Mouse (Mus musculus) inflammation-experienced regulatory T-cells, adult 6 months (primary cell): ENCODE measurements around the gene 5730522E02Rik. TPM values are rescaled to one million over a fixed set of nuclear protein-coding genes. Genes with fewer than 3 reads are reported as not detected.

Experiments used
- ATAC-seq: one replicate; pipeline ENCODE4 v1.8.0; 2017
- polyA plus RNA-seq, 3 experiments: library from polyadenylated mRNA; unstranded; fragments of 100-300 nt; shearing (Covaris generic); gene quantifications; one replicate each; pipeline ENCODE4 v1.2.1; 2017

5730522E02Rik gene
- polyA plus RNA-seq, 3 experiments from 2014 or later: not detected

DNA sequence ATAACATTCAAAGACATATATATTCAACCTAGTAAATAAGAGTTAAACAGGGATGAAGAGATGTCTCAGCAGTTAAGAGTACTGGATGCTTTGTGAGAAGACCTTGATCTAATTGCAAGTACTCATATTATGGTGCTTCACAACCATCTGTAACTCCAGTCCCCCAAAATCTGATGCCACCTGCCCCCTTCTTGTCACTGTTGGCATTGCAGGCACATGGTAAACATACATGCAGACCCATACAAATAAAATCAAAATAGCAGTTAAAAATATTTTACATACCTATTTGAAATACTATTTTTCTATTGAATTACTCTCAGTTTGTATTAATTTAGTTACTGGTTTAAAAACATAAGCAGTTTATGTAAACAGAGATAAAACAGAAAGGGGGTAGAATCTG is 84.6 kb downstream of the 5730522E02Rik start:
- no peak for ATAC-seq

DNA sequence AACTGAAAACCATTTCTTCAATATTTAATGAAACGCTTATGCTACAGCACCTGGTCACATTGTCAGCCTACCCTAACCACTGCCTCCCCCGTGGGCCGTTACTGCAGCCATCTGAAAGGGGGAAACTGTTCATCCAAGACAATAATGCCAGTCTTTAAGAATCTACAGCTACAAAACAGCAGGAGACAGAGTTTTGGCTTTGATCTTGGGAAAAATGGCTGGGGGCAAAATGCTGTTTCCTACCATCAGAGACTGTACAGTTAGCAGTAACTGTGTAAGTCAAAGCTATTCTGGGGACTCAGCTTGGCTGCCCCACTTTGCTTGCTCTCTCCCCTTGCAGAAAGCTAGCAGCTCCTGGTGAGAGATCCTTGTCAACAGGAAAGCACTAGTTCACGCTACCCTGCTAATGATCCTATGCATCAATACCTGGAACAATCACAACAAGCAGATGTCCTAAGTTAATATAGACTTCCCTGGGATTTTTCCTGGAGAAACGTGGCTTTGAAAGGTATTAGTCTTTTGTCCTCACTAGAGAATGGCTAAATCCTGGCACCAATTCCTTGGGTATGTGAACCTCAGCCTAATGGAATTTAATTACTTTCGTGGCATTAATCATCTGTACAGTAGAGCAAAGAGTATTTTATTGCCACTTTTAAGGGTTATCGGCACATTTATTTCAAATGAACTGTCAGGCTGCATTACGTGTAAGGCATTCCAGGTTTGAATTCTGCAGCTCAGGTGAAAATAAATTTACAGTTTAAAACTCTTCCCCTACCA is 89.6 kb downstream of the 5730522E02Rik start:
- no peak for ATAC-seq

DNA sequence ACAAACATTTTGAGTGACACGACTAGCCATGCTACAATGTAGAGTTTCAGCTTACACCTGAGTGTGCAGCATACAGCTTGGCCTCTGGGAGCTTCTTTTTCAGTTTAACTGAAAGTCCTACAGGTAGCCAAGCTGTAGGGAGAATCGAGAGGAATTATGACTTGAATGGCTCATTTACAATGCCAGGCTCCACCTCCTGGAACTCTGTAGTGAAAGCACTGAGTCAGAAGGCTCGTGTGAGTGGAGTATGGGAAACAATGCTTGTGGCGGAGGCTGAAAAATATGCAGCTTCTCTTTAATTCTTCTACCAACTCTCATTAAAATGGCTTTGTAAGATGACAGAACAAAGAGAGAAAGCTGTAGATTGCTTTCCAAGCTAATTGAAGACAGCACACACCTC is 92.9 kb downstream of the 5730522E02Rik start:
- no peak for ATAC-seq

DNA sequence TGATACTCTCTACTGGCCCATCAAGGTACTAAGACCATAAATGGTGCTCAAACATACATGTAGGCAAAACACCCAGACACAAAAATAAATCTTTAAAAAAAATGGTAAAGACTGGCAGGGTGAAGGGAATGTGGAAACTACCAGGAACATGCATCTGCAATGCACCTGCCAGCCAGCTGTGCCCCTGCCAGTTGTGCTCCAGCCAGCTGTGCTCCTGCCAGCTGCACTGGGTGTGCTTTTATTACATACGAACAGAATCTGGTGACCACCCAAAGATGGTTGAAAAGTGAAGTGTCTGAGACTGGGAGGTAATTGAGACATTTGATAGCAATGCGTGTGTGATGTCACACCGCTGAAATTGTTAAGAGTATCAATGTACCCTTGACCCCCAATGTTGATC is 98.4 kb downstream of the 5730522E02Rik start:
- ATAC-seq: no peak

DNA sequence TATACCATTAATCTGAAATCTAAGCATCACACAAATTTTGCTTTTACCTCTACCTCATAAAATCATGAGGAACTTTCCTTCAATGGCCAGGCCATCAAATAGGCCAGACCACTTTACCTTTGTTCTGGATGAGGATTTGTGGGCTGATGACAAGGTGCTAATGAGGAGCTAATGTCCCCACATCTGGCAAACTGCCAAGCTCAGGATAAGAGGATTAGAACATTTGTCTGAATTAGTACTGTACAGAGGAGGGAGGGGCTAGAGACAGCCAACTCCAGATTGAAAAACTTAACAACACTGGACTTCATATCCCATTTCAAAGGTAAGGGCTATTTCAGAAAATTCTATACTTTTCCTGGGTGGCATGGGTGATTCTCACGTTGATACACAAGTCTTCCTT is 101.9 kb downstream of the 5730522E02Rik start:
- ATAC-seq: no peak

DNA sequence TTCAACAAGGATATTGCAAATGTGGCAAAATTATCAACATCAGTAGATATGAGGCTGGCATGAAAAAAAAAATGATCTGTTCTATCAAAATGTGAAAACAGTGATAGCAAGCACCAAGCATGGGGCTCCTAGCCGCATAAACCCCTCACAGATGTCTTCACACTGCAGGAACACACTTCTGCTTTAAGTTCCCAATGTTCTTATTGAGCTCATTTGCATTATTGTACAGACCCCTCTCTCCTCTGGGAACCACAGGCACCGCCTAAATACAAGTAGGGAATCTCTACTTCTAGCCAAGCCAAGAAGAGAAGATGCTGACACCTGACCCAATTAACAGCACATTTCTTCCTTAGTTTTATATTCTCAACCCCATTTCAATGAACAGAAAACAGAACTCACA is 105.9 kb downstream of the 5730522E02Rik start:
- ATAC-seq: no peak

DNA sequence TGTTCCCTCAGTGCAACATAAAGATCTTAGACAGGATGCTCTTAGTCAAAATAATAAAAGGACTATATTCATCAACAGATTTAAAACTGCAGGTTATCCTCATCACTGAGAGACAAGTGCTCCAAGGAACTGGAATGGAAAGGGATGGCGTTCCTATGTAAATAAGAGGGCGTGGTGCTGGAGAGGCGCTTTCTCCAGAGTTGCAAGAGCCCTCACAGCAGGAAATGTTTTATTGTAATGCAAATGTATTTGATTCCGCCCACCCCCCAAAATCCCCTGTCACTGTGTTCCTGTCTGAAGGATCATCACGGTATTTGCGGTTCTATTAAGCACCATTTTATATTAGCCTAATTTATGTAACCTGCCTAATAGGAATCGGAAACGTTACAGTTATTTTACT is 106.9 kb downstream of the 5730522E02Rik start:
- ATAC-seq: no peak

DNA sequence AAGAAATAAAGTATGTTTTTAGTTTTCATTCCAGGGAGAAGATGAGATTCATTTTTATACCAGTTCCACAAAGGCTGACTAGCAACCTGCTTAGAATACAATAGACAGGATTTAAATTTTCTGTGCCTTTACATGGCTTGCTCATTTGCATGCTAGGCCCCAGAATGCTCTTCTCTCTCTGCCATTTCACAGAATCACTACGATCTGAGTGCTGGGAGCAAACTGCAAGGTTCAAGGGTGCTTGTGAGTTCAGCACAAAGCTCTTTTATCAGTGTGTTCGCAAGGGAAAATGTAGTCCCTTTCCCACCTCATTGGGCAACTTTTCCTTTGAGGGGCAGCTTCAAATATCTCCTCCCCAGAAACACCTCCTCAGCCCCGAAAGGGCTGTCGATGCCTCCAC is 107.7 kb downstream of the 5730522E02Rik start:
- no peak for ATAC-seq

DNA sequence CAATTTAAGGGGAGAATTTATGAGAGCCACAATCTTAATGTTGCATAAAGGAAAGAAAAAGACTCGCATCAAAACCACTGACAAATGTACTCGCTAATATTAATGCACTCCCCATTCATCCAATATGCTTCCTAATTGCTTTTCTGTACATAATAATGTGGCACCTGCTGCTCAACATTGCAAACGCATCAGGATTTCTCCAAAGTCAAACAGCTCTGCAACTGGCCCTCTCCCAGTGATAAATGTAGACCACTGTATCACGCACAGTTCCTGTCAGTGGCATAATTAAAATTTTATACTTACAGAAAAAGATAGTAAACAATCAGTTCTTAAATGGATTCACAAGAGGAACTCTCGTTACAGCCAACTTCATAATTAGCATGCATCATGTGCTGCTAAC is 110.5 kb downstream of the 5730522E02Rik start:
- ATAC-seq: no peak

DNA sequence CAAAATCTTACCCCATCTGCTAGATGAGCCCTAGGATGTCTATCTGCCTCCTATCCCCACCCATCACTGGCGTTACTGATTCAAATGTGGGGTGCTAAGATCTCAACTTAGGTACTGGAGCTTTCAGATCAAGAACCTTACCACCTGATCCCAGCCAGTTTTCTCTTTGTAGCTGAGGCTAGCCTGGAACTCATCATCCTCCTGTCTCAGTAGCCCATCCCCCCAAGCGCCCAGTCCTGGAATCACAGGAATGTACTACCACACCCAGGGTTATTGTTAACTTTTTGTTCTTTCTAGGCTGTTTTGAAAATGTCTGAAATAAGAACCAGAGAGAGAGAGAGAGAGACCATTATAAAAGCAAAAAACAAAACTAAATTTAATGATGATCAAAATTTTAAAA is 111.6 kb downstream of the 5730522E02Rik start:
- no peak for ATAC-seq

DNA sequence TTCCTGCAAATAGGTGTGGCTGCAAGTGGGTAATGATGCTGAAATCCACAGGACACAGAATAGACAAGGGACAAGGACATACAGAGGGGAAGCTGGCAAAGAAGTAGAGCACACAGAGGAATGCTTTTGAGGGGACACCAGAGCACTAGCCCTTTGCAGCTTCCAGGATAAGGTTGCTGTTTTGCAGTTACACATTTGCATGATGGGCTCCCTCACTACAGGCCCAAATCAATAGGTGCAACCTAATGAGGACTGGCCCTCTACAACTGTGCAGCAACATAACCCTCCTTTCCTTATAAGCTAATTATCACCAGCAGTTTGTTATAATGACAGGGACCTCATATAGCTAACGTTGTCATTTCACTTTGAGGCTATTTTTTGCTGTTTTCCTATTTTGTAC is 114.5 kb downstream of the 5730522E02Rik start:
- no peak for ATAC-seq

DNA sequence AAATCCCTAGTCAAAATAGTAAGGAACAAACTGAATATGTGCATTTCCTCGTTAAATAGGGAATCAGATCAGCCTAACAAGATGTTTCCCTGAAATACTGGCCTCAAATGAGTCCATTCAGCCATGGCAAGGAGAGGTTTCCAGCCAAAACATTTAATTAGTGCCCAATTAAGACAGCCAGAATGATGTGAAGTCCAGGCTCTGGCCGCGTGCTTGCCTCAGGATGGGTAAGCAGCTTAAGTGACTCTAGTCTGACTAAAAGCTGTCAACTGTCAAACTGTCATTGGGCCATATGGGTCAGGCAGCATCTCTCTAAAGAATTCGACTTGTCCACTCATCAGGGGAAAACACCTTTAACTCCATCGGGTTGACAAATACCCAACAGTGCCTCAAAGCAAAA is 121.6 kb downstream of the 5730522E02Rik start:
- no peak for ATAC-seq

DNA sequence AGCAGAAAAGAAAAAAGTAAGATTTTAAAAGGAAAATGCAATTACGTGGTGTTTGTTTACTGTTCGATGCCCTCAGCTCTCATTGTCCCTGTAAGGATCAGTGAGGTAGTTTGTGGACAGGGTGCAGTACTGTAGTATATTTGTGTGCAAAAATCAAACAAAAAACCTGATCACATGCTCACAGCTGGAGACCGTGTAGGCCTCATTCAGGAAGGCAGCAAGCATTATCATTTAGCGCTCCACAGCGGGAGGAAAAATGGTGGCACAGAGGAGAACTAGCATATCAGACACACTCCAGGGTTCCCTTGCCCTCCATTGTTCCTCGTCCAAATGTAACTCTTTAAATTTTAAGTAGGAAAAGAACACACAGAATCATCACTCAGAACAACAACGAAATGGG is 123.9 kb downstream of the 5730522E02Rik start:
- ATAC-seq: no peak

DNA sequence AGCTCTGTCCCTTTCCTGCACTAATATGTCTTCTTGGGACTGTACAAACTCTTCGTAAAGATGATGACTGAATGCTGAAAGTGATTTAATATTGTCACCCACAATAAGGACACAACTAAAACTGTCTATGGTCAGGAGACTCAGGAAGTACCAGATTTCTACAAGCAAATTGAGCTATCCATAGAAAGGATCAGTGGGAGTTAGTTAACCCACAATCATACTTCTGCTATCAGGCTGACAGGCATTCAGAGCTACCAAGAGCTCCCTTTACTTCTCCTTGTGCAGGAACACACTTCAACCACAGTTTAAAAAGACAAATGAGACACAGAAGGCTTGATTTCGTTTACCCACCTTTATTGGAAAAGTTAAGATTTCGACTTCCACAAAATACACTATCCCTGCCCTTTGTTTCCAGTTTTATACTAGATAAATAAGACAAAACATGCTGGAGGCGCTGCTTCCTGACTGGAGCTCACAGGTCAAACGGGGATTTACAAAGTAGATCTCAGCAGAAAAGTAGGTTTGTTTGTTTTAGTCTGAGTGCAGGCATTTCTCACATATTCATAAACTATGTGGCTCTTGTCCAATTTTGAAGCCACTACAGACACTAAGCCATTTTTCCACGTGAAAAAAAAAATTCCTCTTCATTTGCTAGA is 125.1 kb downstream of the 5730522E02Rik start:
- no peak for ATAC-seq

DNA sequence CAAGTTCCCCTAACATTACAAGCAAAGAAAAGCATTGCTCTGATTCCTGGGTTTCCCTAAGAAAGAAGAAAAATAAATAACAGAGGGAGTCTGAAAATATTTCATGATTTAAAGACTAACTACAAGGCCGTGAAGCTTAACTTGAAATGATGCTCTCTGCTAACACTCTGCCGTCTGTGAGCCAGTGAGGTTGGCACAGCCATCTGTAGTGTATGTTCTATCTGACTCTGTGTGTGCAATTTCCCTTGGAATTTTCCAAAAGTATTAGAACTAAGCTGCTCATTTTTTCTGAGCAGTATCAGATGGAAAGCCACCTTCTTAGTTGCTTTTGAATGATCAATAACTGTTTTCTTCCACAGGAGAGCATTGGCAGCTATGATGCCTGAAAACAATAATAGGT is 134.2 kb downstream of the 5730522E02Rik start:
- ATAC-seq: no peak

DNA sequence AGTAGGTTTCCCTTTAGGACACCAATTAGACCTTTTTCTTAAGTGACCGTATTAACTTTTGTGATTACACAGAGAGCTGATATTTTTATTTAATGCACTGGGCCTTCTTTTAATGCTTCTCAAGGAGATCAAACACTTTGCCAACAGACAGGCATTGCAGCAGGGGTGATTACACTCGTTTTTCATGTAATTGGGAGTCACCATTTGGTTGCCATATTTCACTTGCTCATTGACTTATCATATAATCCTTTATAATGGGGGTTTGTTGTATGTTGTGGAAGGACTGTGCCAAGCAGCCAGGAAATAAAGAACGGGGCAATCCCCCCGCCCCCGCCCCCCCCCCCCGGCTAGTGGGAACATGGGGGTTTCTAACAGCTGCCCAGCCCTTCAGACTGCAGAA is 135.0 kb downstream of the 5730522E02Rik start:
- no peak for ATAC-seq

DNA sequence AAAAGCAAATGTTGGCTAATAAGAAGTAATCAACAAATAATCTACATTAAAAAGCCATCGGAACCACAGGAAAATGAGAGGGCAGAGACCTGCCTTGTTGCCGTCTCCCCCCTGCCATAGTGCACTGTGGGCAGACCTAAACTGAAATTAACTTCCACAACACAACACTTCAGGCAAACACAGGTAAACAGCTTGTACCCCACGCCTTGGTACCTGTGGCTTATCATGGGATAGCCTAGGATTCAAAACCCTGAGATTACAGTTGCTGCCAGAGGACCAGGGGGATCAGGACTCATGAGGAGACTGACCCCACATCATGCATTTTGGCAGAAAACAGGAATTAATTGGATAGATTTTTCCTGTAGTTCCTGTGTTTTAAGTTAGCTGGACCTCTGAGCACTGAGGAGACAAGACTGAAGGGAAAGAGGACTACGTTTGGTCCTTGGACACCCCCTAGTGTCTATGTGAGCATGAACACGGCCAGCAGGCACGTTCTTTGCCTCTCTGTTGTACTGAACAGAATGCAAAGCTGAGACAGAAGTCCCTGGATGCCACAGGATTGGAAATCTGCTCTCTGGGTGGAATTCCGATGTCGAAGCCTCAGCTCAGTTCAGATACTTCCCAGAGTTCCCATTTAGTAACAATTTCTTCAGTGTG is 136.8 kb downstream of the 5730522E02Rik start:
- no peak for ATAC-seq

DNA sequence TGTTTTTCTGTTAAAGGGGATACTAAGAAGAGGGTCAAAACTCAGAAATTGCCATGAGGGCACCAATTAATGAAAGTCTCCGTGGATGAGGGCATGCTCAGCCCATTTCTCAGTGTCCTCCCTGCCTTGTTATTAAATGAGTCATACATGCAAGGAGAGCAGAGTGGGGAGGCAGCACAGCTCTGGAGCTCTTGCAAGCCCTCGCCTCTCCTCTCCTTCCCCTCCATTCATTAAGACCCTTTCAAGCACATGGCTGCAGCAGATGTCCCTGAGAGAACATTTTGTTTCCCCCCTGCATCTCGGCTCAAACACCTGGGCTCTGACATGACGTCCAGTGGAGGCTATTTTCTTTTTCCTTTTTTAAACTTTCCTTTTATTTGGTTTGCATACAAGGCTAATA is 138.5 kb downstream of the 5730522E02Rik start:
- no peak for ATAC-seq

DNA sequence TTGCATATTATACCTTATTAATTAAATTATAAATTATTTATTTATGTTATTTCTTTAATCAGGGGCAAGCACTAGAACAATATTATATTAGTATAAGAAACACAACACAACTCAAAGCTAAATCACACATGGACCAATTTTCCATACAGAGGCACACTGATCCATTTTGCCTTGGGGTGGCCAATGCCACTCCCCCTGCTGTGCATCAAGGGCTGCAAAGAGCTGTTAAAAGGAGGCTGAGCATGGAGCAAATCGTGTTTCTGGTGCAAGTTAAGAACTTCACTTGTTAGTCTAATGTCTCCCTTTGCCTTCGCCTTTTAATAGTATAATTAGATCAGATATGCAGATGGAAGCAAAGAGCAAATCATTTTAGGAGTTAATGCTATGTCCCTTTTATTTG is 147.3 kb downstream of the 5730522E02Rik start:
- ATAC-seq: no peak

DNA sequence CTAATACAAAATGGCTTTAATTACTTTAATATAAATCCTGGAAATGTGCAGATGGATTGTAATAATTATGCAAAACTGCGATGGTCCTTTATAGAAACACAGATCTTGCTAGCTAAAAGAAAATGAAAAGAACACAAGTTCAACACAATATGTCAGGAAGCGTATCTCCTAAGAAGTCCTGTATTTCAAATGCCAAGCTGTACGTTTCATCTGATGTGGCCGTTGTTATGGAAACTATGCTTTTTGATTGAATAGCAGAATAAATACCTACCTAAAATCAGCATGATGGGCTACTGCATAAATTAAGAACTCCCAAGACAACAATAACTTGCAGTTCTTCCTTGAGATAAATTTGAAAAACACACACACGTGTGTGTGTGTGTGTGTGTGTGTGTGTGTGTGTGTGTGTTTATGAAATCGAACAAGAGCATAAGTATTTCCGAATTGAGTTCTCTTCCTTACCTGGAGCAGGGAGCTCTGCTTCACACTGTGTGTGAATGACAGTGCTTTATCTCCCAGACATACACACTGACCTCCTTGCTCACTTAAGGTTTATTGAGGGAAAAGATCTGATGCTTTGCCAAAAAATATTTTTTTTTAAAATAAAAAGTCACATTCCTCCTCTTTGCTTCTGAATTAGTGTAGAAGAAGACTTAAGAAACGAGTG is 149.0 kb downstream of the 5730522E02Rik start:
- ATAC-seq: no peak

DNA sequence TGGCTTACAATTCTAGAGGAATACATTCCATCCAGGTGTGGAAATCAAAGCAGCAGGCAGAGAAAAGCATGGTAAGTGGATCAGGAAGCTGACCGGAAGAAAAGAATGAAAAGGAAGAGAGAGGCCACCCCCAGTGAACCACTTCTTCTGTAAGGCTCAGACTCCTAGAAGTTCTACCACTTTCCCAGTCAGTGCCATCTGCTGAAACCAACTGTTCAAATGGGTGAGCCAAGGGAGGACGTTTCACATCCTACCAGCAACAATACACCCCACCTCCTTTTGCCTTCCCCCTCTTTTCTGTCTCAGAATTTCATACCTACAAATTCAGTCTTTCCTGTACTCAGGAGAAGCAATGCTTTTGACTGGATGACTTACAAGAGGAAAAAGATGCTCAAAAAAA is 197.0 kb downstream of the 5730522E02Rik start:
- ATAC-seq: no peak

DNA sequence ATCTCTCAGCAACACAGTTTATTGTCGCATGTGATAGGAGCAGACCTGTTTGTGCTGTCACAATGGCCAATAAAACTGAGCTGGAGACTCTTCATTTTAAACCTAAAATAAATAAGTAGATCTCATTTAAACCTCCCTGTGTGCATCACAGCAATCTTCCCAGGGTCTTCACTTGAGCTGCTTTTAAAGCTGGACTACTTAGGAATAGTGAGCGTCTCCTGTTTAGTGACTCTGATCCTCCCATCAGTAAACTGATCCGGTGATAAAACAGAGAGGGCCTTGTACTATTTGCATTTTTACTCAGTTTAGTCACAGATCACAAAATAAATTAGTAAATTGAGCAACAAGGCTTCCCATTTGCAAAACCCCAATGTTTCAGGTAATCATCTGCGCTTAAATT is 206.5 kb downstream of the 5730522E02Rik start:
- ATAC-seq: no peak

DNA sequence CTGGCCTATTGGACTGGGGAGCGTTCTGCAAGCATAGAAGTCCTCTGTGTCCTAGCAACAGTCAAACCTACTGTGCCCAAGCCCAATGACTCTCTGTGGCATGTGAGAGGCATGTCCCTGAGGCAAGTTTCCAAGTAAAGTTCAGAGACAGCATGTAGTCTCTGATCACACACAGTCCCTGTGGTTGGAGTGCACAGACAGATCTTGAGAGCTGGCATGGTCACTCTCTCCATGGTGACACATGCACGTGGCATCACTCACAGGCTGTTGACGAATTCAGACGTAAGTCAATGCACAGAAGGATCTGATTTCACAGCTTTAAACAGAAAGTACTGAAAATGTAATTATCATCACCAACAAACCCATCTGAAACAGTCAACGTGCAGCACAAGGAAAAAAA is 210.8 kb downstream of the 5730522E02Rik start:
- no peak for ATAC-seq
